Mouse (Mus musculus) left cerebral cortex, adult 2 months (tissue): ENCODE results near the gene Nisch. TPM values are rescaled to one million over a fixed set of nuclear protein-coding genes. Genes with fewer than 3 reads are reported as not detected.

ENCODE experiments used
- DNase-seq, 2 experiments: peaks; one replicate each; pipeline ENCODE4 v3.0.0; 2021 to 2022; ENCODE audit warnings: low spot score in 2 of 2, mixed read lengths in 1 of 2; ENCODE audit errors: extremely low spot score in 1 of 2
- H3K27ac ChIP-seq: fragments of 200-600 bp; 2 replicates; pipeline ENCODE4 v1.8.1; 2022
- H3K4me3 ChIP-seq: fragments of 200-600 bp; 2 replicates; pipeline ENCODE4 v1.8.1; 2022
- CTCF ChIP-seq: fragments of 200-600 bp; IDR thresholded peaks from 2 replicates; pipeline ENCODE4 v1.8.1; 2022; ENCODE audit warnings: antibody characterized with exemption, mild to moderate bottlenecking, moderate library complexity
- intact Hi-C: fragments of 180-260 bp; cut with DNase I; formaldehyde crosslinking; loops from one replicate; pipeline ENCODE4 v1.15.1; 2025
- total RNA-seq, 2 experiments: library from RNA; stranded (reverse); gene quantifications; 2 replicates each; pipeline ENCODE4 v1.2.3; 2021

Gene Nisch
- total RNA-seq, 2 experiments from 2014 or later: 387 to 407 TPM

- Histone ChIP-seq H3K4me3 (no peak overlapping the region), H3K27ac (no peak overlapping the region)
- DNase-seq: no peak
- no peak for TF ChIP-seq CTCF
- intact Hi-C loops: no loop called here
Measured at GRCm38 (mm10) chr14:31138897-31139429, 77.8 kb downstream of the Nisch start.

GRCm38 (mm10) chr14:31138219-31138896, 78.4 kb downstream of the Nisch start:
- DNase-seq: no peak
- Histone ChIP-seq H3K4me3 (no peak overlapping the region), H3K27ac (no peak overlapping the region)
- TF ChIP-seq CTCF: no peak
- intact Hi-C loops: no loop called here

- no peak overlapping the region for H3K4me3 ChIP-seq
Measured at GRCm38 (mm10) chr14:31137791-31138190, 79.0 kb downstream of the Nisch start.

GRCm38 (mm10) chr14:31137281-31137595, 79.5 kb downstream of the Nisch start:
- Histone ChIP-seq H3K27ac (no peak overlapping the region), H3K4me3 (no peak overlapping the region)
- TF ChIP-seq CTCF: no peak
- no peak for DNase-seq
- intact Hi-C loops: no loop called here

More at GRCm38 (mm10) chr14:31137791-31138190, 79.0 kb downstream of the Nisch start:
- no peak overlapping the region for H3K27ac ChIP-seq
- intact Hi-C loops: no loop called here
- TF ChIP-seq CTCF: no peak
- no peak for DNase-seq

- H3K4me3 ChIP-seq: no peak overlapping the region
- intact Hi-C loops: no loop called here
- no peak overlapping the region for H3K27ac ChIP-seq
- TF ChIP-seq CTCF: no peak
- DNase-seq: no peak
Measured at GRCm38 (mm10) chr14:31136411-31137280, 80.1 kb downstream of the Nisch start.

- DNase-seq: no peak
- intact Hi-C loops: no loop called here
- H3K4me3 ChIP-seq: no peak overlapping the region
- H3K27ac ChIP-seq: no peak overlapping the region
- no peak for TF ChIP-seq CTCF
Measured at GRCm38 (mm10) chr14:31135495-31136410, 81.0 kb downstream of the Nisch start.

- intact Hi-C loops: loop anchor here (5.0 kb wide), 1 partner anchor 63 kb away; no protein-coding TSS in a partner anchor
- TF ChIP-seq CTCF: no peak
- Histone ChIP-seq H3K4me3 (no peak overlapping the region), H3K27ac (no peak overlapping the region)
- DNase-seq: no peak
Measured at GRCm38 (mm10) chr14:31134015-31135000, 82.4 kb downstream of the Nisch start.

GRCm38 (mm10) chr14:31133023-31133665, 83.6 kb downstream of the Nisch start:
- TF ChIP-seq CTCF: no peak
- Histone ChIP-seq H3K27ac (no peak overlapping the region), H3K4me3 (no peak overlapping the region)
- DNase-seq: no peak
- intact Hi-C loops: loop anchor here (5.0 kb wide), 1 partner anchor 64 kb away; no protein-coding TSS in a partner anchor

GRCm38 (mm10) chr14:31132491-31132975, 84.2 kb downstream of the Nisch start:
- no peak overlapping the region for H3K4me3 ChIP-seq
- intact Hi-C loops: loop anchor here (5.0 kb wide), 1 partner anchor 65 kb away; no protein-coding TSS in a partner anchor
- DNase-seq: no peak
- no peak for TF ChIP-seq CTCF
- no peak overlapping the region for H3K27ac ChIP-seq

- no peak overlapping the region for H3K27ac ChIP-seq
- DNase-seq: no peak
- no peak overlapping the region for H3K4me3 ChIP-seq
- TF ChIP-seq CTCF: no peak
- intact Hi-C loops: loop anchor here (5.0 kb wide), 1 partner anchor 65 kb away; no protein-coding TSS in a partner anchor
Measured at GRCm38 (mm10) chr14:31132031-31132430, 84.7 kb downstream of the Nisch start.
